Comparison of ENCODE assay signal across 10 mouse cellular contexts in the genomic region with DNA sequence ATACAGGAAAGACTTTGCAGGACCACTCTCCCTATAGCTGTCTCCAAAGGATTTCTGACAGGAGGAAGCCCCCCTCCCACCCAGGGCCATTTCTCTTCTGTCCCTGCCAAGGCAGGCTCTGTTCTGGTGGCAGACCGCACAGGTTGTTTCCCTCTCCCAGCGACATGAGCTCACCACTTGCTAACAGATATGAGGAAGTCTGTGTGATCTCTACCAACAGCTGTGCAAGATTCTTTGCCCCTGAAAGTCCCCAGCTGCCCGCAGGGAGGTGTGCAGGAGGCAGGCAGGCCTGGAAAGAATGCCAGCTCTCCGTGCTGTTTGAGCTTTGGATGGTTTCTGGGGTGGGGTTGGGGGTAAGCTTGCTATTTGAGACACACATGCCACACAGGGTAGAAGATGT. TPM values are rescaled to one million over a fixed set of nuclear protein-coding genes. Genes with fewer than 3 reads are reported as not detected.
DNase-seq lines count a peak whose midpoint lies in the region; ATAC-seq lines count a peak whose summit lies in the region.
"Had no signal": no experiment of that assay in that cellular context is flagged by ENCODE, and none has a peak within 500 bp of the region (broad histone marks: within the 10 kb centered on the region; RNA-seq: fewer than 3 reads in every experiment).

No protein-coding gene starts in this region.

- ATAC-seq in heart, embryonic 12.5 days (ENCODE audit: insufficient number of reproducible peaks, low FRiP score), result peak; percentile 29; the same call in 1 of the 2 replicates
- ATAC-seq in megakaryocyte-erythroid progenitor cell, adult 5-6 weeks (replicated peaks; ENCODE audit: low FRiP score, low TSS enrichment, poor library complexity, severe bottlenecking), result peak; percentile 62
- ATAC-seq: CD4-positive, CD25-positive, alpha-beta regulatory T cell, adult 4 months had no signal

- no peak overlapping the region for H3K27ac ChIP-seq in heart, embryonic 12.5 days (ENCODE audit: poor library complexity, severe bottlenecking)

- H3K27me3 ChIP-seq in heart, embryonic 12.5 days (replicated peaks), result peaks cover 28% of the 10 kb centered on the region

- no peak overlapping the region for H3K4me2 ChIP-seq in heart, embryonic 12.5 days

- no peak overlapping the region for H3K4me3 ChIP-seq in heart, embryonic 12.5 days

- H3K4me1 ChIP-seq in heart, embryonic 12.5 days (replicated peaks), result peaks cover 13% of the 10 kb centered on the region

- 4% methylated on average over 4 of the region's 4 CpGs for WGBS in heart, embryonic 12.5 days

- no peak overlapping the region; the same call in 1 of the 2 replicates for H3K9ac ChIP-seq in heart, embryonic 12.5 days

- H3K9me3 ChIP-seq in heart, embryonic 12.5 days (replicated peaks), result no peaks in the 10 kb centered on the region

- DNase-seq in heart, adult 9 months (ENCODE audit: low spot score in 2 of 2), result no peak
- peak; percentile 42 for DNase-seq in thymus, postnatal 0 days (ENCODE audit: low spot score)
- no peak for DNase-seq in thymus, postnatal 10 days (ENCODE audit: low spot score in 2 of 2)
- no peak for DNase-seq in T-cell, adult 2 months (ENCODE audit: low spot score)
- no peak for DNase-seq in adrenal gland, postnatal 10 days
- DNase-seq in frontal cortex, adult 2 months (ENCODE audit: extremely low spot score in 1 of 2, low spot score in 1 of 2), result no peak
- DNase-seq: lung, postnatal 36 days had no signal

- no peaks in the 10 kb centered on the region for H3K36me3 ChIP-seq in heart, embryonic 12.5 days

RNA-seq across cellular contexts. Expression of a gene that starts 38.9 kb away (rescaled TPM):
- polyA plus RNA-seq in heart, embryonic 12.5 days (2016; fragmentation: Nextera tagmentation; extraction: Ambion mirVana), result 19.8 and 20.5 TPM in 2 replicates
- 50.7 and 54.9 TPM in 2 replicates for polyA plus RNA-seq in thymus, postnatal 0 days (2015; fragmentation: Nextera tagmentation; extraction: Ambion mirVana)
- total RNA-seq in megakaryocyte-erythroid progenitor cell, adult 5-6 weeks (2014; fragmentation: Nextera tagmentation), result 27.4 and 35.6 TPM in 2 replicates
- 15.2 and 20.3 TPM in 2 replicates for total RNA-seq in megakaryocyte-erythroid progenitor cell, adult 5-6 weeks (2017)
- 10 to 100 TPM; 15.3 to 25.4 TPM for total RNA-seq in adrenal gland, postnatal 10 days (2021)
- polyA plus RNA-seq in frontal cortex, adult 2 months (2012; rRNA removed), result 30.9 and 32.0 TPM in 2 replicates
